Mouse (Mus musculus): ENCODE measurements at regions not wholly inside any gene's neighbourhood (a gene's known extent, or its start where the extent isn't known, plus 50 kb on each side); places are given as distances from the start of the nearest gene placed in this dataset.

DNA sequence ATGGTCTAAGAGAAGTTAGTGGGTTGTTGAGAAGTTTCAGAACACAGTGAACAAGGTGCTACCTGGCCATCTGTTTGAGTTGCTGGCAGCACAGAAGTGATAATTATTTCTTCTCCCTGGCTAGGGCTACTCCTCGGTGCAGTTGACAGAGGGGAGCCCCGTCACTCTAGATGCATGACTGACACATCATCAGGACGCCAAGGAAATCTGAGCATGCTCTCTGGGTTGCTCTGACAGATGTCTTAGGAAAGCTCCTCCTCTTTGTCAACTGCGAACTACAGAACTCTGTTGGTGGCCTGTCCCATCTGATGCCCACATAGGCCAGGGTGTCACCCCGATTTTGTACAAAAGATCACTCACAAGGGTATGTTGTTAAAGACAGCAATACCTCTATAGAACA is 278.7 kb downstream of the Cog6 start:
- Histone ChIP-seq H3K27me3 (ENCODE audit: control insufficient read depth, insufficient read depth, low read length) (no peaks in the 10 kb centered on the region), H3K27ac (no peak overlapping the region), H3K79me2 (replicated peaks; ENCODE audit: control insufficient read depth, insufficient read depth, low read length) (no peaks in the 10 kb centered on the region), H3K4me3 (no peak overlapping the region), H3K9ac (ENCODE audit: low read depth, low read length) (no peak overlapping the region), H3K36me3 (ENCODE audit: control insufficient read depth, insufficient read depth, low read length) (no peaks in the 10 kb centered on the region), H3K4me1 (ENCODE audit: control insufficient read depth, insufficient read depth, low read length) (peaks cover 2% of the 10 kb centered on the region; the same call in 1 of the 2 replicates)
- 73% methylated on average over 5 of the region's 5 CpGs for WGBS
- no peak for DNase-seq
- intact Hi-C loops (cut with DNase I) = no loop called here
- TF ChIP-seq POLR2A (IDR thresholded peaks at IDR 0.05; ENCODE audit: insufficient read depth, low read depth, low read length) (no peak), CTCF (IDR thresholded peaks at IDR 0.05) (no peak), EP300 (IDR thresholded peaks at IDR 0.05; ENCODE audit: insufficient read depth, low read depth, low read length) (no peak)

DNA sequence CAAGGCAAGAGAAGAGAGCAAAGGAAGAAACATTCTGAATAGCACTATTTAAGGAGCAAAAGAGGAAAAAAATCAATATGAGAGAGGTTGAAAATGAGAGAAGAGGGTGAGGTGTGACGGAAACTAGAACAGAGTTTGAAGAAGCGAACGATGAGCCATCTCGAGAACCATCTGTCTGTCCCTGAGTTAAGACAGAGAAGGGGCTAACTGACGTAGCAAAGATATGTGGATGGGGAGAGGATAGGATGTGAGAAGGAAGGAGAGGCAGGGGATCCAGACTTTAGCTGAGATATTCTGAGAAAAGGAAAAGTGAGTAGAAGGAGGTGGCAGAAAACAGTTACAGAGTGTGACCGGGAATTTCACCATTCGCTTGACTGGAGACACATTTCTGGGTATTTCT is 281.1 kb downstream of the Cog6 start:
- no peaks in the 10 kb centered on the region for H3K27me3 ChIP-seq (ENCODE audit: control insufficient read depth, insufficient read depth, low read length)
- no peak for DNase-seq
- H3K4me1 ChIP-seq (ENCODE audit: control insufficient read depth, insufficient read depth, low read length) = no peaks in the 10 kb centered on the region
- no peaks in the 10 kb centered on the region for H3K36me3 ChIP-seq (ENCODE audit: control insufficient read depth, insufficient read depth, low read length)
- H3K4me3 ChIP-seq = no peak overlapping the region
- WGBS = 93% methylated on average over 7 of the region's 7 CpGs
- H3K79me2 ChIP-seq (replicated peaks; ENCODE audit: control insufficient read depth, insufficient read depth, low read length) = no peaks in the 10 kb centered on the region
- H3K9ac ChIP-seq (ENCODE audit: low read depth, low read length) = no peak overlapping the region
- intact Hi-C loops (cut with DNase I) = no loop called here
- no peak for TF ChIP-seq CTCF (IDR thresholded peaks at IDR 0.05)
- no peak for TF ChIP-seq EP300 (IDR thresholded peaks at IDR 0.05; ENCODE audit: insufficient read depth, low read depth, low read length)
- no peak for TF ChIP-seq POLR2A (IDR thresholded peaks at IDR 0.05; ENCODE audit: insufficient read depth, low read depth, low read length)
- no peak overlapping the region for H3K27ac ChIP-seq

DNA sequence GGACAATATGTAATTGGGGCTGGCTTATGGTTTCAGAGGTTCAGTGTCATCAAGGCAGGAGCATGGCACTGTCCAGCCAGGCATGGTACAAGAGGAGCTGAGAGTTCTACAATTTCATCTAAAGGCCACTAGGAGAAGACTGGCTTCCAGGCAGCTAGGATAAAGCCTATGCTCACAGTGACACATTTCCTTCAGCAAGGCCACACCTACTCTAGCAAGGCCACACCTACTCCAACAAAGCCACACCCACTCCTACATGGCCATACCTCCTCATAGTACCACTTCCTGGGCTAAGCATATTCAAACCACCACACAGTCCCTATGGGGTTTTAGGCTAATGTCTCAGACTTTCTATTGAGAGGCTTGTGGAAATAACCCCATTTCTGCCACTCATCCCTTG is 285.1 kb downstream of the Cog6 start:
- no peak for TF ChIP-seq POLR2A (IDR thresholded peaks at IDR 0.05; ENCODE audit: insufficient read depth, low read depth, low read length)
- TF ChIP-seq CTCF (IDR thresholded peaks at IDR 0.05) = no peak
- TF ChIP-seq EP300 (IDR thresholded peaks at IDR 0.05; ENCODE audit: insufficient read depth, low read depth, low read length) = no peak
- Histone ChIP-seq H3K27me3 (ENCODE audit: control insufficient read depth, insufficient read depth, low read length) (no peaks in the 10 kb centered on the region), H3K4me3 (no peak overlapping the region), H3K4me1 (ENCODE audit: control insufficient read depth, insufficient read depth, low read length) (no peaks in the 10 kb centered on the region), H3K9ac (ENCODE audit: low read depth, low read length) (no peak overlapping the region), H3K36me3 (ENCODE audit: control insufficient read depth, insufficient read depth, low read length) (no peaks in the 10 kb centered on the region), H3K79me2 (replicated peaks; ENCODE audit: control insufficient read depth, insufficient read depth, low read length) (no peaks in the 10 kb centered on the region), H3K27ac (no peak overlapping the region)
- intact Hi-C loops (cut with DNase I) = no loop called here
- DNase-seq = no peak

DNA sequence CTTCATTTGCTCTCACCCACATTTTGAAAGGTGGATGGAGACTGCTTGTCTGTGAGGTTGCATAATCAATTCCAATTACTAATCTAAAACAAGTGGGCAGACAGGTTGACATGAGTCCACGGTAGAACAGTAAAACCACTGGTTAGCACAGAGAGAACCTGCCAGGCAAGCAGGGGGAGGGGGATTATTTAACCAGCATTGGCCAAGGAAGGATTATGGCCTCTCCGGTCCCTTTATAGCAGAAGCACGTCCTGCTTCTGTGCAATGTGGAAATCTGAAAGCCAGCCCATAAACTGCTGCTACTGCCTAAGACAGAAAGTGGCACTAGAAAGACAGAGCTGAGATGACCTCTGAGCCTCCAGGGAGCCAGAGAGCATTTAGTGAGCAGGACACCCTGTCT is 285.5 kb downstream of the Cog6 start:
- H3K79me2 ChIP-seq (replicated peaks; ENCODE audit: control insufficient read depth, insufficient read depth, low read length) = no peaks in the 10 kb centered on the region
- no peaks in the 10 kb centered on the region for H3K27me3 ChIP-seq (ENCODE audit: control insufficient read depth, insufficient read depth, low read length)
- no peak overlapping the region for H3K4me3 ChIP-seq
- no peak for TF ChIP-seq POLR2A (IDR thresholded peaks at IDR 0.05; ENCODE audit: insufficient read depth, low read depth, low read length)
- no peak for TF ChIP-seq CTCF (IDR thresholded peaks at IDR 0.05)
- no peak for TF ChIP-seq EP300 (IDR thresholded peaks at IDR 0.05; ENCODE audit: insufficient read depth, low read depth, low read length)
- H3K4me1 ChIP-seq (ENCODE audit: control insufficient read depth, insufficient read depth, low read length) = no peaks in the 10 kb centered on the region
- no peak overlapping the region for H3K9ac ChIP-seq (ENCODE audit: low read depth, low read length)
- H3K36me3 ChIP-seq (ENCODE audit: control insufficient read depth, insufficient read depth, low read length) = no peaks in the 10 kb centered on the region
- 92% methylated on average over 3 of the region's 3 CpGs for WGBS
- intact Hi-C loops (cut with DNase I) = no loop called here
- H3K27ac ChIP-seq = no peak overlapping the region
- no peak for DNase-seq

DNA sequence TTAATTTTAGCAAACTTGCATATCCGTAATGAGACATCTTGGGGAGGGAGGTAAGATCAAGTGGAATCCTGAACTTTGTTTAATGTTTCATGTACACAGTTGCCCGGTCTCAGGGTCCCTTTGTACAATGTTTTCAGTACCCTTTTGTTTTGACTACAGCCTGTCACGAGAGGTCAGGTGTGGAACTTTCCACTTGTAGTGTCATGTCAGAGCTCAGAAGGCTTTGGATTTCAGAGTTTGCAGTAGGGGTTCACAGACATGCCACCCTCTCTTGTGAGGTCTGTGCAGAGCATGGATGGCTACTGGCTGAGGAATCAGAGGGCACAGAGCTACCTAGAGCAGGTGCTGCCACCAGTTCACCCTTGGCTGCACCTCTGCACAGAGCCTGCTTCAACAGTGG is 287.3 kb downstream of the Cog6 start:
- no peaks in the 10 kb centered on the region for H3K36me3 ChIP-seq (ENCODE audit: control insufficient read depth, insufficient read depth, low read length)
- 95% methylated on average over 3 of the region's 3 CpGs for WGBS
- no peaks in the 10 kb centered on the region for H3K4me1 ChIP-seq (ENCODE audit: control insufficient read depth, insufficient read depth, low read length)
- H3K9ac ChIP-seq (ENCODE audit: low read depth, low read length) = no peak overlapping the region
- DNase-seq = no peak
- TF ChIP-seq EP300 (IDR thresholded peaks at IDR 0.05; ENCODE audit: insufficient read depth, low read depth, low read length) = no peak
- TF ChIP-seq POLR2A (IDR thresholded peaks at IDR 0.05; ENCODE audit: insufficient read depth, low read depth, low read length) = no peak
- TF ChIP-seq CTCF (IDR thresholded peaks at IDR 0.05) = no peak
- no peak overlapping the region for H3K4me3 ChIP-seq
- no peak overlapping the region for H3K27ac ChIP-seq
- H3K79me2 ChIP-seq (replicated peaks; ENCODE audit: control insufficient read depth, insufficient read depth, low read length) = no peaks in the 10 kb centered on the region
- intact Hi-C loops (cut with DNase I) = no loop called here
- H3K27me3 ChIP-seq (ENCODE audit: control insufficient read depth, insufficient read depth, low read length) = no peaks in the 10 kb centered on the region

DNA sequence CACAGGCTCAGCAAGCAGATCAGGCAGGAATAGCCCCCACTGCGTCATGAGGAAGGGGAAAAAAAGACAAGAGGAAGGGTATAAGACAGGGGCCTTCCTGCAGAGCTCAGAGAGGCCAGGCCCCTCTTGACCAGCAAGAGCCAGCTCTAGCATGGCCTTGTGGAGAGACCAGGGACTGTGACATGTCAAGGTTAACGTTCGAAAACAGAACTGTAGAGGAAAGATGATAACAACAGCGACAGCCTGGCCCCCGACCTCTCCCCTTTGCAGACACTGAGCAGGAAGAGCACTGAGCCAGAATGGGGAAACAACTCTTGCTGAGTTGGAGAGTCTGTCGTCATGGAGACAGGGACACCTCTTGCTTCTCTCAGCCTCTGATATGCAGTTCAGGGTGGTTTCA is 288.2 kb downstream of the Cog6 start:
- H3K79me2 ChIP-seq (replicated peaks; ENCODE audit: control insufficient read depth, insufficient read depth, low read length) = no peaks in the 10 kb centered on the region
- H3K27ac ChIP-seq = no peak overlapping the region
- intact Hi-C loops (cut with DNase I) = no loop called here
- no peak overlapping the region for H3K9ac ChIP-seq (ENCODE audit: low read depth, low read length)
- no peak overlapping the region for H3K4me3 ChIP-seq
- H3K27me3 ChIP-seq (ENCODE audit: control insufficient read depth, insufficient read depth, low read length) = no peaks in the 10 kb centered on the region
- no peaks in the 10 kb centered on the region for H3K4me1 ChIP-seq (ENCODE audit: control insufficient read depth, insufficient read depth, low read length)
- WGBS = 42% methylated on average over 6 of the region's 6 CpGs
- no peaks in the 10 kb centered on the region for H3K36me3 ChIP-seq (ENCODE audit: control insufficient read depth, insufficient read depth, low read length)
- no peak for DNase-seq
- no peak for TF ChIP-seq EP300 (IDR thresholded peaks at IDR 0.05; ENCODE audit: insufficient read depth, low read depth, low read length)
- no peak for TF ChIP-seq POLR2A (IDR thresholded peaks at IDR 0.05; ENCODE audit: insufficient read depth, low read depth, low read length)
